Mouse (Mus musculus) small intestine, adult 2 months (tissue): ENCODE measurements around the gene Abhd16b.

Source experiments
- CTCF ChIP-seq: fragments of 200-500 bp; IDR thresholded peaks from 2 replicates; pipeline ENCODE4 v1.5.1; 2012; ENCODE audit warnings: low read depth, mild to moderate bottlenecking, control low read depth, inconsistent platforms, low read length, moderate library complexity, mixed read lengths; ENCODE audit not compliant: insufficient replicate concordance, insufficient read length; ENCODE audit errors: extremely low read depth
- POLR2A ChIP-seq: fragments of 200-500 bp; IDR thresholded peaks from 2 replicates; pipeline ENCODE4 v1.6.1; 2012; ENCODE audit warnings: low read depth, mild to moderate bottlenecking, control low read depth, inconsistent platforms, low read length, moderate library complexity

DNA sequence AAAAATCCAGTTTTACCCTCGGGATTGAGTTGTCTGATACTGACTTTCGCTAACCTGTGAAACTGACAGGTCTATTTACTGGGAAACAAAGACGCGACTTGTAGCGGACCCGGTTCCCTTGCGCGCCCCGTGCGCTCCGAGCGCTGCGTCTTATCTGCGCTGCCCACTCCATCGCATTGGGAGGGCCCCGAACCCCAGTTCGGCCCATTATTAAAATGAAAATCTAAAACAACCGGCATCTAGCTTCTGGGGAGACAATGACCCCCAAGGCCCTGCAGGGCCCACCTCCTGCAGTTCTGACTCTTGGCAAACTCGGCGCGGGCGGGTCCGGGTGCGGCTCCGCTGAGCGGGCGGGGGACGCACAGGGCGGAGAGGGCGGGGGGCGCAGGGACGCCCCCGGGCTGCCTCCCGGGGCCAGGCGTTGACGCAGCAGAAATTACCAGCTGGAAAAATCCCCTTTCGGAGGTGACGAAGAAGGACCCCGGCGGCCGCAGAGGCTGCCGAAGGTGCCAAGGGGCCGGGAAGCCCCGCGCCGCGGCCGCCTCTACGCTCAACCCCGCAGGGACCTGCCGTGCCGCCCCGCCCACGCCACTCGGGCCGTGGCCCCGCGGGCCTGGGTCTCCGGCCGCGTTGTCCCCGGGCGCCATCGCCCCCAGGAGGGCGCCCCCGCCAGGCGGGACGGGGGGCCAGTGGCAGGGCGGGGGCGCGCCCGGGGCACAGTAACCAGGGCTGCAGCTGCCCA, 34.4 kb upstream of the Abhd16b start:
- TF ChIP-seq CTCF (no peak), POLR2A (no peak)
